Mouse (Mus musculus): ENCODE results near the gene Myh3. TPM values are rescaled to one million over a fixed set of nuclear protein-coding genes. Genes with fewer than 3 reads are reported as not detected.

Myh3 gene
- polyA plus RNA-seq, 1 experiment = 0.36 TPM

DNA sequence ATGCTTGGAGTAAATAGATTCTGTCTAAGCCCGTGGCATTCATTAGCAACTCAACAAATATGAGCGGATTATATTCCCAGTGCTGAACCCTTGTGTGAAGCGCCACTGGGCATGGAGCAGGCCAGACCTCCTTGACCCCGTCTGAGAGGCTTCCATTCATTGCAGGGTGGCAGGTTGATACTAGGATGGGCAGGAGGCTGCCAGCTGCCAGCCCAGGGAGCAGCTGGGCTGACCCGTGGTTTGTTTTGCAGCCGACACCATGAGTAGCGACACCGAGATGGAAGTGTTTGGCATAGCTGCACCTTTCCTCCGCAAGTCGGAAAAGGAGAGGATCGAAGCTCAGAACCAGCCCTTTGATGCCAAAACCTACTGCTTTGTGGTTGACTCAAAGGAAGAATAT lies 1.6 kb downstream of the Myh3 start:
- H3K4me3 ChIP-seq (ENCODE audit: low read depth, low read length) = no peak overlapping the region
- no peaks in the 10 kb centered on the region for H3K9me3 ChIP-seq (replicated peaks; ENCODE audit: control insufficient read depth, insufficient read depth, low read length, poor library complexity, severe bottlenecking)
- no peaks in the 10 kb centered on the region for H3K4me1 ChIP-seq (ENCODE audit: control insufficient read depth, insufficient read depth, low read length)
- H3K27ac ChIP-seq (ENCODE audit: insufficient read depth, low read length) = no peak overlapping the region
- H3K9ac ChIP-seq (ENCODE audit: low read depth, poor library complexity, severe bottlenecking) = no peak overlapping the region
- H3K36me3 ChIP-seq (ENCODE audit: control insufficient read depth, insufficient read depth, low read length, poor library complexity, severe bottlenecking) = no peaks in the 10 kb centered on the region
- TF ChIP-seq EP300 (IDR thresholded peaks at IDR 0.05; ENCODE audit: insufficient read depth, low read depth, low read length) = no peak
- no peak for TF ChIP-seq POLR2A (IDR thresholded peaks at IDR 0.05; ENCODE audit: insufficient read depth, low read length)
- no peak for TF ChIP-seq CTCF (IDR thresholded peaks at IDR 0.05; ENCODE audit: low read depth, low read length)
- H3K27me3 ChIP-seq (ENCODE audit: control insufficient read depth, insufficient read depth, low read length, poor library complexity, severe bottlenecking) = no peaks in the 10 kb centered on the region

DNA sequence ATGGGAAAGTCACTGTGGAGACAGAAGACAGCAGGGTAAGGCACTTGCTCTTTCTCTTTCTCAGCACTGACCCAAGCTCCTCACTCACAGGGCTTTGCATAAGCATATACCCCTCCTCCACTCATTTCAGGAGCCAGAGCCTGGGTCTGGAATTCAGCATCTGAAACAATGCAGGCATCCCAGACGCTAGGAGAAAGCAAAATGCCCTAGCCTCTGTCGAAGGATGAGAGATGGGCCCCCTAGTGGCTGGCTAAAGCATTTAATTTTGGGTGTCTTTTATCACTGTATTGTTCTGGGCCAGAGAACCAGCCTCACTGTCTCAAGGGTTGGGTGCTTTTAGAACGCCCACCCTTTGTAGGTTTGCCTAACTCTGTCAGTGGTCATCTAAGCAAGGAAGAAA lies 2.1 kb downstream of the Myh3 start:
- Histone ChIP-seq H3K27ac (ENCODE audit: insufficient read depth, low read length) (no peak overlapping the region), H3K36me3 (ENCODE audit: control insufficient read depth, insufficient read depth, low read length, poor library complexity, severe bottlenecking) (no peaks in the 10 kb centered on the region), H3K4me3 (ENCODE audit: low read depth, low read length) (no peak overlapping the region), H3K9me3 (replicated peaks; ENCODE audit: control insufficient read depth, insufficient read depth, low read length, poor library complexity, severe bottlenecking) (no peaks in the 10 kb centered on the region), H3K4me1 (ENCODE audit: control insufficient read depth, insufficient read depth, low read length) (no peaks in the 10 kb centered on the region), H3K27me3 (ENCODE audit: control insufficient read depth, insufficient read depth, low read length, poor library complexity, severe bottlenecking) (no peaks in the 10 kb centered on the region), H3K9ac (ENCODE audit: low read depth, poor library complexity, severe bottlenecking) (no peak overlapping the region)
- TF ChIP-seq EP300 (IDR thresholded peaks at IDR 0.05; ENCODE audit: insufficient read depth, low read depth, low read length) (no peak), CTCF (IDR thresholded peaks at IDR 0.05; ENCODE audit: low read depth, low read length) (peak; percentile 39)

DNA sequence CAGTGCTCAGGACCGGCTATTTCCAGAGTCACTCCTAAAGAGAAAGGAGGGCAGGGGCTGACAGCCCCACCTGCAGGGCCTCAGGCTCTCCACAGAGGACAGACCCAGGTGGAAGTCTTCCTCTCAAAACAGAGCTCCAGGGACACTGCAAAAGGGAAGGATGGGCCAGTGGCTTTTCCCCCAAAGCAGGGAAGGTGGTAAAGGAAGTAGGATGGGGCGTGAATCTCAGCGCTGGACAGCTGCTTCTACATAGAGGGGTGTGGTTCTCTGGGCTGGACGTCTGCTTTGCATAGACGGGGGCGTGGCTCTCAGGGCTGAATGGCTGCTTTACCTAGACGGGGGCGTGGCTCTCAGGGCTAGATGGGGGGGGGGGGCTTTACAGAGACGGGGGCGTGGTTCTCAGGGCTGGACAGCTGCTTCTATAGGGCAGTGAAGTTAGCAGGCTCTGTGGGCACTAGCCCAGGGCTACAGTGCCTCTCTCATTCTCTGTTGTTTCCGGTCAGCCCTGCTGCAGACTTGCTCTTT lies 3.1 kb downstream of the Myh3 start:
- Histone ChIP-seq H3K9me3 (replicated peaks; ENCODE audit: control insufficient read depth, insufficient read depth, low read length, poor library complexity, severe bottlenecking) (no peaks in the 10 kb centered on the region), H3K36me3 (ENCODE audit: control insufficient read depth, insufficient read depth, low read length, poor library complexity, severe bottlenecking) (no peaks in the 10 kb centered on the region), H3K4me1 (ENCODE audit: control insufficient read depth, insufficient read depth, low read length) (no peaks in the 10 kb centered on the region), H3K27me3 (ENCODE audit: control insufficient read depth, insufficient read depth, low read length, poor library complexity, severe bottlenecking) (no peaks in the 10 kb centered on the region), H3K9ac (ENCODE audit: low read depth, poor library complexity, severe bottlenecking) (no peak overlapping the region), H3K4me3 (ENCODE audit: low read depth, low read length) (no peak overlapping the region), H3K27ac (ENCODE audit: insufficient read depth, low read length) (no peak overlapping the region)
- no peak for TF ChIP-seq EP300 (IDR thresholded peaks at IDR 0.05; ENCODE audit: insufficient read depth, low read depth, low read length)

DNA sequence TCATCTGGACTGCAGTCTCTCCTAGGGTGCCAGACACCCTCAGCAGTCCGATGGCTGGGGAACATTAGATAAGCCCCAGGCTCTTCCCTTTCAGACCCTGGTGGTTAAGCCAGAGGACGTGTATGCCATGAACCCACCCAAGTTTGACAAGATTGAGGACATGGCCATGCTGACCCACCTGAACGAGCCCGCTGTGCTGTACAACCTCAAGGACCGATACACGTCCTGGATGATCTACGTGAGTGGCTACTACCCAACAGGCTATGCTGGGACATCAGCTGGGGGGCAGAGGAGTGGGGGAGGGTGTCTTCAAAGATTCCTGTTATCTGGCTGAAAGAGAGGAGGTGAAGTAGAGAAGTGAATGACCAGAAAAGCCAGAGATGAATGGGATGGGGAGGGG lies 4.1 kb downstream of the Myh3 start:
- Histone ChIP-seq H3K4me1 (ENCODE audit: control insufficient read depth, insufficient read depth, low read length) (no peaks in the 10 kb centered on the region), H3K4me3 (ENCODE audit: low read depth, low read length) (no peak overlapping the region), H3K27ac (ENCODE audit: insufficient read depth, low read length) (no peak overlapping the region), H3K36me3 (ENCODE audit: control insufficient read depth, insufficient read depth, low read length, poor library complexity, severe bottlenecking) (no peaks in the 10 kb centered on the region), H3K9me3 (replicated peaks; ENCODE audit: control insufficient read depth, insufficient read depth, low read length, poor library complexity, severe bottlenecking) (no peaks in the 10 kb centered on the region), H3K9ac (ENCODE audit: low read depth, poor library complexity, severe bottlenecking) (no peak overlapping the region), H3K27me3 (ENCODE audit: control insufficient read depth, insufficient read depth, low read length, poor library complexity, severe bottlenecking) (no peaks in the 10 kb centered on the region)
- TF ChIP-seq POLR2A (IDR thresholded peaks at IDR 0.05; ENCODE audit: insufficient read depth, low read length) = no peak
- no peak for TF ChIP-seq CTCF (IDR thresholded peaks at IDR 0.05; ENCODE audit: low read depth, low read length)
- no peak for TF ChIP-seq EP300 (IDR thresholded peaks at IDR 0.05; ENCODE audit: insufficient read depth, low read depth, low read length)

DNA sequence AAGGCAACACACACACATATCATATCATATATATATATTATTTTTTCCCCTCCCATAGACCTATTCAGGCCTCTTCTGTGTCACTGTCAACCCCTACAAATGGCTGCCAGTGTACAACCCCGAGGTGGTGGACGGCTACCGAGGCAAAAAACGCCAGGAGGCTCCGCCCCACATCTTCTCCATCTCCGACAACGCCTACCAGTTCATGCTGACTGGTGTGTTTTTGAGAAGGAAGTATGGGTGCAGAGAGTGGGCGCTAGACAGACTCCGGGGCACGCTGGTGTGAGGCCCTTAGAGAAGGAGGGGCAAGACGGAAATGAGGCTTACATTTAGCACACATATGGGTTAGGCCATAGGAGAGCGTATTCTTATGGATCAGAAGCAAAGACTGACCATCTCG lies 4.7 kb downstream of the Myh3 start:
- no peaks in the 10 kb centered on the region for H3K9me3 ChIP-seq (replicated peaks; ENCODE audit: control insufficient read depth, insufficient read depth, low read length, poor library complexity, severe bottlenecking)
- no peak overlapping the region for H3K27ac ChIP-seq (ENCODE audit: insufficient read depth, low read length)
- H3K4me1 ChIP-seq (ENCODE audit: control insufficient read depth, insufficient read depth, low read length) = no peaks in the 10 kb centered on the region
- H3K4me3 ChIP-seq (ENCODE audit: low read depth, low read length) = no peak overlapping the region
- H3K27me3 ChIP-seq (ENCODE audit: control insufficient read depth, insufficient read depth, low read length, poor library complexity, severe bottlenecking) = no peaks in the 10 kb centered on the region
- H3K9ac ChIP-seq (ENCODE audit: low read depth, poor library complexity, severe bottlenecking) = no peak overlapping the region
- TF ChIP-seq EP300 (IDR thresholded peaks at IDR 0.05; ENCODE audit: insufficient read depth, low read depth, low read length) (no peak), CTCF (IDR thresholded peaks at IDR 0.05; ENCODE audit: low read depth, low read length) (no peak), POLR2A (IDR thresholded peaks at IDR 0.05; ENCODE audit: insufficient read depth, low read length) (no peak)
- no peaks in the 10 kb centered on the region for H3K36me3 ChIP-seq (ENCODE audit: control insufficient read depth, insufficient read depth, low read length, poor library complexity, severe bottlenecking)

DNA sequence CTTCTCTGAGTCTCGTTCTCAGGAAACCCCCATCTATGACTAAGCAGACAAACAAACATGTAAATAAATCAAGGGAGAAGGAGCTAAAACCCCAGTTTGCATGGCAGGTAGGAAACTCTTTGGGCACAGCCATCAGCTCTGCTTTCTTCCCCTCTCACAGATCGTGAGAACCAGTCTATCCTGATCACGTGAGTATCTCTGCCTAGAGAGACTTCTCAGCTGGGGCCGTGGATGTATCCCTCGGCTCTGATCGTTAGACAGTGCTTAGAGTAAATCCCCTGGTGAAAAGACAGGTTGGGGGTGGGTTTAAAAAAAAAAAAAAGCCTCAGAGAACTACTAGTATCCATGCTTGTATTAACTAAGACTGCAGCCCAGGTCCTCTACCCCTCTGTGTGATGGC lies 5.1 kb downstream of the Myh3 start:
- Histone ChIP-seq H3K36me3 (ENCODE audit: control insufficient read depth, insufficient read depth, low read length, poor library complexity, severe bottlenecking) (no peaks in the 10 kb centered on the region), H3K4me3 (ENCODE audit: low read depth, low read length) (no peak overlapping the region), H3K27me3 (ENCODE audit: control insufficient read depth, insufficient read depth, low read length, poor library complexity, severe bottlenecking) (no peaks in the 10 kb centered on the region), H3K9me3 (replicated peaks; ENCODE audit: control insufficient read depth, insufficient read depth, low read length, poor library complexity, severe bottlenecking) (no peaks in the 10 kb centered on the region), H3K27ac (ENCODE audit: insufficient read depth, low read length) (no peak overlapping the region), H3K4me1 (ENCODE audit: control insufficient read depth, insufficient read depth, low read length) (no peaks in the 10 kb centered on the region), H3K9ac (ENCODE audit: low read depth, poor library complexity, severe bottlenecking) (no peak overlapping the region)
- no peak for TF ChIP-seq CTCF (IDR thresholded peaks at IDR 0.05; ENCODE audit: low read depth, low read length)
